Mouse (Mus musculus) ES-E14 (cell line): ENCODE measurements around the gene Gm28539. TPM values are rescaled to one million over a fixed set of nuclear protein-coding genes. Genes with fewer than 3 reads are reported as not detected.

Experiments
- DNase-seq: peaks from one replicate; pipeline ENCODE4 v3.0.0-alpha.2; 2013; ENCODE audit warnings: low read depth, low spot score
- H3K27ac ChIP-seq: 2 replicates; pipeline ENCODE4 v1.5.1; 2012; ENCODE audit warnings: low read depth, mild to moderate bottlenecking, low read length, moderate library complexity, mixed read lengths; ENCODE audit not compliant: poor library complexity, insufficient read depth, severe bottlenecking
- H3K36me3 ChIP-seq: 2 replicates; pipeline ENCODE4 v1.6.1; 2012; ENCODE audit warnings: mild to moderate bottlenecking, low read length, moderate library complexity, mixed read lengths; ENCODE audit not compliant: control insufficient read depth, poor library complexity, insufficient read depth, severe bottlenecking
- H3K4me1 ChIP-seq, 2 experiments: fragments of 150-350 bp in 1 of 2; sonication (generic) in 1 of 2; 2 replicates each; pipeline ENCODE4 v1.6.1; 2012; ENCODE audit warnings: low read length in 2 of 2, mild to moderate bottlenecking in 1 of 2, mixed read lengths in 1 of 2; ENCODE audit not compliant: control insufficient read depth in 2 of 2, insufficient read depth in 2 of 2, poor library complexity in 1 of 2
- H3K4me3 ChIP-seq, 2 experiments: fragments of 150-350 bp in 1 of 2; sonication (generic) in 1 of 2; 2 replicates each; pipeline ENCODE4 v1.5.1; 2012; ENCODE audit warnings: low read length in 2 of 2, low read depth in 1 of 2, mild to moderate bottlenecking in 1 of 2, mixed read lengths in 1 of 2; ENCODE audit not compliant: insufficient read depth in 1 of 2, poor library complexity in 1 of 2, severe bottlenecking in 1 of 2
- H3K9ac ChIP-seq: 2 replicates; pipeline ENCODE4 v1.6.1; 2012; ENCODE audit warnings: low read depth, mild to moderate bottlenecking, low read length, mixed read lengths; ENCODE audit not compliant: poor library complexity, insufficient read depth, severe bottlenecking
- H3K9me3 ChIP-seq: fragments of 150-350 bp; sonication (generic); 2 replicates; pipeline ENCODE4 v1.6.1; 2012; ENCODE audit warnings: low read depth, mild to moderate bottlenecking, low read length; ENCODE audit not compliant: control insufficient read depth, insufficient read depth
- CHD2 ChIP-seq: IDR thresholded peaks from 2 replicates; pipeline ENCODE4 v1.6.1; 2014; ENCODE audit warnings: mild to moderate bottlenecking, low read depth, low read length, inconsistent platforms
- HCFC1 ChIP-seq: IDR thresholded peaks from 2 replicates; pipeline ENCODE4 v1.6.1; 2012; ENCODE audit warnings: low read length, inconsistent platforms, borderline replicate concordance; ENCODE audit not compliant: insufficient read depth
- MAFK ChIP-seq: IDR thresholded peaks from 2 replicates; pipeline ENCODE4 v1.6.1; 2014; ENCODE audit warnings: mild to moderate bottlenecking, low read depth, low read length, inconsistent platforms; ENCODE audit not compliant: insufficient read depth
- ZC3H11A ChIP-seq: IDR thresholded peaks from 2 replicates; pipeline ENCODE4 v1.6.1; 2012; ENCODE audit warnings: low read depth, mild to moderate bottlenecking, inconsistent platforms, low read length, borderline replicate concordance
- ZNF384 ChIP-seq: IDR thresholded peaks from 2 replicates; pipeline ENCODE4 v1.6.1; 2012; ENCODE audit warnings: low read depth, low read length, inconsistent platforms
- in situ Hi-C, 2 experiments: fragments of 600-800 bp; cut with MboI; formaldehyde crosslinking; loops; one replicate each; pipeline ENCODE4 v1.15.1; 2025; ENCODE audit warnings: low sequenced_read_pairs in 2 of 2, inconsistent platforms in 1 of 2; ENCODE audit not compliant: unreplicated experiment in 2 of 2
- total RNA-seq: library from RNA; depleted of rRNA; stranded (reverse); fragments of 300-350 nt; gene quantifications from 2 replicates; pipeline ENCODE4 v1.2.3, GENCODE M21; 2012

The Gm28539 gene
- total RNA-seq, 1 experiment, result not detected

- no peaks in the 10 kb centered on the region for H3K4me1 ChIP-seq
- H3K9ac ChIP-seq, result no peak overlapping the region
- no peak overlapping the region for H3K4me3 ChIP-seq
- no peaks in the 10 kb centered on the region for H3K9me3 ChIP-seq
- in situ Hi-C loops, result no loop called here
- TF ChIP-seq CHD2, result no peak
- TF ChIP-seq ZC3H11A, result no peak
- no peak for TF ChIP-seq ZNF384
- TF ChIP-seq MAFK, result no peak
- TF ChIP-seq HCFC1, result no peak
- no peak overlapping the region for H3K27ac ChIP-seq
- DNase-seq, result no peak
- no peaks in the 10 kb centered on the region; the same call in 1 of the 2 replicates for H3K36me3 ChIP-seq
Observed at GRCm38 (mm10) chr16:18884044-18884443, 47.7 kb downstream of the Gm28539 start.

- Histone ChIP-seq H3K27ac (no peak overlapping the region), H3K4me1 (peaks cover 0 to 5% of the 10 kb centered on the region in 2 experiments; a peak in 2 of 4 replicates), H3K9me3 (no peaks in the 10 kb centered on the region), H3K36me3 (peaks cover 11% of the 10 kb centered on the region), H3K9ac (no peak overlapping the region), H3K4me3 (no peak overlapping the region)
- TF ChIP-seq ZNF384 (no peak), HCFC1 (no peak), ZC3H11A (no peak), MAFK (no peak), CHD2 (no peak)
- DNase-seq, result no peak
- in situ Hi-C loops, result no loop called here
Observed at GRCm38 (mm10) chr16:18893840-18894372, 57.5 kb downstream of the Gm28539 start.

- peaks cover 0 to 5% of the 10 kb centered on the region in 2 experiments; a peak in 2 of 4 replicates for H3K4me1 ChIP-seq
- no peaks in the 10 kb centered on the region for H3K9me3 ChIP-seq
- DNase-seq, result no peak
- TF ChIP-seq MAFK (no peak), HCFC1 (no peak), ZNF384 (no peak), CHD2 (no peak), ZC3H11A (no peak)
- in situ Hi-C loops, result no loop called here
- H3K4me3 ChIP-seq, result no peak overlapping the region
- H3K36me3 ChIP-seq, result peaks cover 15% of the 10 kb centered on the region
- H3K9ac ChIP-seq, result no peak overlapping the region
- no peak overlapping the region for H3K27ac ChIP-seq
Observed at GRCm38 (mm10) chr16:18895249-18895648, 58.9 kb downstream of the Gm28539 start.

- H3K36me3 ChIP-seq, result peaks cover 18% of the 10 kb centered on the region
- in situ Hi-C loops, result no loop called here
- no peak overlapping the region for H3K9ac ChIP-seq
Observed at GRCm38 (mm10) chr16:18896429-18896828, 60.0 kb downstream of the Gm28539 start.

More at GRCm38 (mm10) chr16:18896429-18896828, 60.0 kb downstream of the Gm28539 start:
- H3K4me1 ChIP-seq, result peaks cover 0 to 5% of the 10 kb centered on the region in 2 experiments; a peak in 2 of 4 replicates
- no peaks in the 10 kb centered on the region for H3K9me3 ChIP-seq
- DNase-seq, result no peak
- no peak for TF ChIP-seq HCFC1
- TF ChIP-seq MAFK, result no peak
- no peak for TF ChIP-seq CHD2
- TF ChIP-seq ZNF384, result no peak
- TF ChIP-seq ZC3H11A, result no peak
- H3K27ac ChIP-seq, result no peak overlapping the region
- no peak overlapping the region for H3K4me3 ChIP-seq
